Mouse (Mus musculus): ENCODE data around the gene Slc7a6. TPM values are rescaled to one million over a fixed set of nuclear protein-coding genes. Genes with fewer than 3 reads are reported as not detected.

Slc7a6 gene
- polyA plus RNA-seq, 1 experiment from 2014 or later, result 77.2 TPM

Other genes starting within 250 kb of the Slc7a6 start
- 1.9 TPM in 2 replicates for gene Ctrl, start 235.0 kb upstream of the Slc7a6 start, polyA plus RNA-seq (2015; fragmentation: Nextera tagmentation; extraction: Ambion mirVana)
- 29.0 and 29.1 TPM in 2 replicates for gene Psmb10, start 230.4 kb upstream of the Slc7a6 start, polyA plus RNA-seq (2015; fragmentation: Nextera tagmentation; extraction: Ambion mirVana)
- gene Lcat, start 225.5 kb upstream of the Slc7a6 start, polyA plus RNA-seq (2015; fragmentation: Nextera tagmentation; extraction: Ambion mirVana), result 0.61 and 0.69 TPM in 2 replicates
- 6.3 and 7.1 TPM in 2 replicates for gene Slc12a4, start 202.8 kb upstream of the Slc7a6 start, polyA plus RNA-seq (2015; fragmentation: Nextera tagmentation; extraction: Ambion mirVana)
- not detected in 2 replicates for gene Dpep3, start 189.4 kb upstream of the Slc7a6 start, polyA plus RNA-seq (2015; fragmentation: Nextera tagmentation; extraction: Ambion mirVana)
- 19.0 and 20.6 TPM in 2 replicates for gene Dus2, start 177.5 kb upstream of the Slc7a6 start, polyA plus RNA-seq (2015; fragmentation: Nextera tagmentation; extraction: Ambion mirVana)
- gene Dpep2nb, start 162.9 kb upstream of the Slc7a6 start, polyA plus RNA-seq (2015; fragmentation: Nextera tagmentation; extraction: Ambion mirVana), result not detected in 2 replicates
- 19.7 and 20.1 TPM in 2 replicates for gene Ddx28, start 157.0 kb upstream of the Slc7a6 start, polyA plus RNA-seq (2015; fragmentation: Nextera tagmentation; extraction: Ambion mirVana)
- gene Nfatc3, start 110.0 kb upstream of the Slc7a6 start, polyA plus RNA-seq (2015; fragmentation: Nextera tagmentation; extraction: Ambion mirVana), result 5.2 TPM in 2 replicates
- gene Esrp2, start 31.9 kb upstream of the Slc7a6 start, polyA plus RNA-seq (2015; fragmentation: Nextera tagmentation; extraction: Ambion mirVana), result 0.16 and 0.23 TPM in 2 replicates
- gene Pla2g15, start 18.5 kb upstream of the Slc7a6 start, polyA plus RNA-seq (2015; fragmentation: Nextera tagmentation; extraction: Ambion mirVana), result 12.9 and 14.3 TPM in 2 replicates
- gene Slc7a6os, start 42.1 kb downstream of the Slc7a6 start, polyA plus RNA-seq (2015; fragmentation: Nextera tagmentation; extraction: Ambion mirVana), result 37.8 and 39.5 TPM in 2 replicates
- 50.4 and 57.8 TPM in 2 replicates for gene Prmt7, start 42.1 kb downstream of the Slc7a6 start, polyA plus RNA-seq (2015; fragmentation: Nextera tagmentation; extraction: Ambion mirVana)
- gene Smpd3, start 169.1 kb downstream of the Slc7a6 start, polyA plus RNA-seq (2015; fragmentation: Nextera tagmentation; extraction: Ambion mirVana), result 31.4 and 34.6 TPM in 2 replicates
- gene Zfp90, start 246.5 kb downstream of the Slc7a6 start, polyA plus RNA-seq (2015; fragmentation: Nextera tagmentation; extraction: Ambion mirVana), result 41.4 and 46.0 TPM in 2 replicates

All from forebrain, embryonic 13.5 days (tissue).